Mouse (Mus musculus): ENCODE data around the gene Grip1.

The Grip1 gene

GRCm38 (mm10) chr10:119756271-119756670 lies 302.6 kb downstream of the Grip1 start:
- no peak for DNase-seq (ENCODE audit: low spot score)

- no peak for DNase-seq (ENCODE audit: low spot score)
Observed at GRCm38 (mm10) chr10:119757219-119757618, 303.6 kb downstream of the Grip1 start.

- DNase-seq (ENCODE audit: low spot score): no peak
Observed at GRCm38 (mm10) chr10:119761451-119762367, 308.1 kb downstream of the Grip1 start.

GRCm38 (mm10) chr10:119778871-119779270 lies 325.2 kb downstream of the Grip1 start:
- DNase-seq (ENCODE audit: low spot score): no peak

GRCm38 (mm10) chr10:119779657-119780056 lies 326.0 kb downstream of the Grip1 start:
- no peak for DNase-seq (ENCODE audit: low spot score)

GRCm38 (mm10) chr10:119790507-119790906 lies 336.9 kb downstream of the Grip1 start:
- no peak for DNase-seq (ENCODE audit: low spot score)

GRCm38 (mm10) chr10:119802421-119802820 lies 348.8 kb downstream of the Grip1 start:
- DNase-seq (ENCODE audit: low spot score): no peak

GRCm38 (mm10) chr10:119803633-119804422 lies 350.2 kb downstream of the Grip1 start:
- DNase-seq (ENCODE audit: low spot score): no peak

GRCm38 (mm10) chr10:119804423-119804814 lies 350.8 kb downstream of the Grip1 start:
- no peak for DNase-seq (ENCODE audit: low spot score)

- peak; percentile 15 for DNase-seq (ENCODE audit: low spot score)
Observed at GRCm38 (mm10) chr10:119805082-119805481, 351.5 kb downstream of the Grip1 start.

GRCm38 (mm10) chr10:119806151-119806550 lies 352.5 kb downstream of the Grip1 start:
- no peak for DNase-seq (ENCODE audit: low spot score)

GRCm38 (mm10) chr10:119808384-119808783 lies 354.8 kb downstream of the Grip1 start:
- DNase-seq (ENCODE audit: low spot score): peak; percentile 28

GRCm38 (mm10) chr10:119814087-119814486 lies 360.5 kb downstream of the Grip1 start:
- DNase-seq (ENCODE audit: low spot score): no peak

GRCm38 (mm10) chr10:119816001-119816400 lies 362.4 kb downstream of the Grip1 start:
- no peak for DNase-seq (ENCODE audit: low spot score)

- DNase-seq (ENCODE audit: low spot score): no peak
Observed at GRCm38 (mm10) chr10:119818381-119818780, 364.8 kb downstream of the Grip1 start.

GRCm38 (mm10) chr10:119819102-119819681 lies 365.6 kb downstream of the Grip1 start:
- no peak for DNase-seq (ENCODE audit: low spot score)

GRCm38 (mm10) chr10:119819740-119820139 lies 366.1 kb downstream of the Grip1 start:
- no peak for DNase-seq (ENCODE audit: low spot score)

GRCm38 (mm10) chr10:119820428-119820827 lies 366.8 kb downstream of the Grip1 start:
- no peak for DNase-seq (ENCODE audit: low spot score)

- DNase-seq (ENCODE audit: low spot score): no peak
Observed at GRCm38 (mm10) chr10:119823691-119824090, 370.1 kb downstream of the Grip1 start.

GRCm38 (mm10) chr10:119824521-119824920 lies 370.9 kb downstream of the Grip1 start:
- no peak for DNase-seq (ENCODE audit: low spot score)

- peak; percentile 66 for DNase-seq (ENCODE audit: low spot score)
Observed at GRCm38 (mm10) chr10:119830388-119830956, 376.8 kb downstream of the Grip1 start.

- DNase-seq (ENCODE audit: low spot score): no peak
Observed at GRCm38 (mm10) chr10:119831086-119831485, 377.5 kb downstream of the Grip1 start.
